Mouse (Mus musculus): ENCODE data around the gene Cdk14. TPM values are rescaled to one million over a fixed set of nuclear protein-coding genes. Genes with fewer than 3 reads are reported as not detected.

Cdk14 gene
- polyA plus RNA-seq, 1 experiment from 2014 or later: 19.2 TPM

GRCm38 (mm10) chr5:5365285-5366076 is 54.6 kb downstream of the Cdk14 start:
- no peak for ATAC-seq (ENCODE audit: insufficient number of reproducible peaks, low FRiP score, low TSS enrichment, low read depth)
- Histone ChIP-seq H3K27ac (no peak overlapping the region), H3K4me3 (no peak overlapping the region), H3K9me3 (no peaks in the 10 kb centered on the region), H3K36me3 (no peaks in the 10 kb centered on the region), H3K4me2 (no peak overlapping the region), H3K4me1 (no peaks in the 10 kb centered on the region), H3K9ac (no peak overlapping the region), H3K27me3 (no peaks in the 10 kb centered on the region)
- 71% methylated on average over 14 of the region's 14 CpGs for WGBS

DNA sequence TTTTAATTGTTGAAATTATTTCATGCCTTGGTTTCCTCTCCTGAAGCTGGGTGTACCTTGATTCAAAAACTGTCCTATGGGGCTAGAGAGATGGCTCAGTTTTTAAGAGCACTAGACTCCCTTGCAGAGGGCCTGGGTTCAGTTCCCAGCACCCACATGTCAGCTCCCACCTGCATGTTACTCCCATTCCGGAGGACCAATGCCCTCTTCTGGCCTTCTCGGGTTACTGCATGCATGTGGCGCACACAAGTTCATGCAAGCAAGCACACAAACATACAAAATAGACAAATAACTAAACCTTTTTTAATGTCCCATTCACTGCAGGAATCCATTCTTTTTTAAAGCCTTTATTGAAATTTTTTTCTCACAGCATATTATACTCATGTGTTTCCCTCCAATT is 58.4 kb downstream of the Cdk14 start:
- 96% methylated on average over 3 of the region's 3 CpGs for WGBS
- H3K4me1 ChIP-seq: peaks cover 6% of the 10 kb centered on the region
- H3K9me3 ChIP-seq: no peaks in the 10 kb centered on the region
- H3K27me3 ChIP-seq: no peaks in the 10 kb centered on the region
- no peak overlapping the region for H3K9ac ChIP-seq
- H3K4me3 ChIP-seq: no peak overlapping the region
- H3K4me2 ChIP-seq: no peak overlapping the region
- H3K36me3 ChIP-seq: no peaks in the 10 kb centered on the region
- H3K27ac ChIP-seq: no peak overlapping the region
- no peak for ATAC-seq (ENCODE audit: insufficient number of reproducible peaks, low FRiP score, low TSS enrichment, low read depth)

GRCm38 (mm10) chr5:5360338-5360737 is 59.8 kb downstream of the Cdk14 start:
- 79% methylated on average over 5 of the region's 5 CpGs for WGBS
- ATAC-seq (ENCODE audit: insufficient number of reproducible peaks, low FRiP score, low TSS enrichment, low read depth): no peak
- H3K36me3 ChIP-seq: no peaks in the 10 kb centered on the region
- H3K27ac ChIP-seq: no peak overlapping the region
- H3K9me3 ChIP-seq: no peaks in the 10 kb centered on the region
- no peaks in the 10 kb centered on the region for H3K27me3 ChIP-seq
- H3K9ac ChIP-seq: no peak overlapping the region
- H3K4me3 ChIP-seq: no peak overlapping the region
- H3K4me2 ChIP-seq: no peak overlapping the region
- peaks cover 6% of the 10 kb centered on the region for H3K4me1 ChIP-seq

DNA sequence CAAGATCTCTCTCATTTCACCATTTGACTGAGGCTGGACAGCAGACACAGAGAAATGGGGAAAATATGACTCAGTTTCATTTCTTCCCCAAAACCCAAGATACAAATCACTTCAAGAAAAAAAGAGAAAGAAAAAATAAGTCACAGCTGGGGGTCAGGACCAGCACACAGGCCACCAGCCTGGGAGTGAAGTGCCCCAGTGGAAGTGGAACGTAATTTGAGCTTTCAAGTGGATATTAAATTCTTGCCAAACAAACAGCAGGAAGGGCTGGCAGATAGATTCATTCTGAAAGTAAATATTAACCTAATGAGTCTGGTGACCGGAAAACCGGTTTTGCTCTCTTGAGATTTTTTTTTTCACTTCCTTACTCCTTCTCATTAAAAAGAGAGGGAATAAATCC is 60.2 kb downstream of the Cdk14 start:
- Histone ChIP-seq H3K9ac (no peak overlapping the region), H3K4me1 (peaks cover 6% of the 10 kb centered on the region), H3K9me3 (no peaks in the 10 kb centered on the region), H3K27me3 (no peaks in the 10 kb centered on the region), H3K36me3 (no peaks in the 10 kb centered on the region), H3K4me3 (no peak overlapping the region), H3K4me2 (no peak overlapping the region), H3K27ac (no peak overlapping the region)
- ATAC-seq (ENCODE audit: insufficient number of reproducible peaks, low FRiP score, low TSS enrichment, low read depth): no peak
- 56% methylated on average over 3 of the region's 3 CpGs for WGBS

- no peaks in the 10 kb centered on the region for H3K9me3 ChIP-seq
Observed at GRCm38 (mm10) chr5:5359370-5359769, 60.7 kb downstream of the Cdk14 start.

GRCm38 (mm10) chr5:5358019-5358717 is 61.9 kb downstream of the Cdk14 start:
- no peaks in the 10 kb centered on the region for H3K27me3 ChIP-seq
- no peaks in the 10 kb centered on the region for H3K9me3 ChIP-seq
- H3K4me1 ChIP-seq: peaks cover 6% of the 10 kb centered on the region
- H3K36me3 ChIP-seq: no peaks in the 10 kb centered on the region
- H3K4me2 ChIP-seq: no peak overlapping the region
- ATAC-seq (ENCODE audit: insufficient number of reproducible peaks, low FRiP score, low TSS enrichment, low read depth): 0 out of 2 replicates have a peak, but pooled peaks have one; percentile 35
- WGBS: 43% methylated on average over 18 of the region's 18 CpGs
- no peak overlapping the region; the same call in 1 of the 2 replicates for H3K9ac ChIP-seq
- H3K4me3 ChIP-seq: no peak overlapping the region
- H3K27ac ChIP-seq: 0 out of 2 replicates have a peak overlapping the region, but pooled peaks have one; percentile 22

More at GRCm38 (mm10) chr5:5359370-5359769, 60.7 kb downstream of the Cdk14 start:
- no peak for ATAC-seq (ENCODE audit: insufficient number of reproducible peaks, low FRiP score, low TSS enrichment, low read depth)
- no peak overlapping the region for H3K4me3 ChIP-seq
- no peaks in the 10 kb centered on the region for H3K36me3 ChIP-seq
- H3K27me3 ChIP-seq: no peaks in the 10 kb centered on the region
- no peak overlapping the region for H3K4me2 ChIP-seq
- H3K4me1 ChIP-seq: peaks cover 6% of the 10 kb centered on the region
- no peak overlapping the region for H3K9ac ChIP-seq
- WGBS: 95% methylated on average over 5 of the region's 5 CpGs
- H3K27ac ChIP-seq: no peak overlapping the region

- H3K4me3 ChIP-seq: no peak overlapping the region
- peaks cover 6% of the 10 kb centered on the region for H3K4me1 ChIP-seq
- no peaks in the 10 kb centered on the region for H3K27me3 ChIP-seq
- ATAC-seq (ENCODE audit: insufficient number of reproducible peaks, low FRiP score, low TSS enrichment, low read depth): no peak
- H3K4me2 ChIP-seq: no peak overlapping the region
- H3K9ac ChIP-seq: no peak overlapping the region
- no peaks in the 10 kb centered on the region for H3K36me3 ChIP-seq
- no peak overlapping the region for H3K27ac ChIP-seq
- no peaks in the 10 kb centered on the region for H3K9me3 ChIP-seq
- WGBS: 22% methylated on average over 5 of the region's 5 CpGs
Observed at GRCm38 (mm10) chr5:5354684-5355368, 65.3 kb downstream of the Cdk14 start.

DNA sequence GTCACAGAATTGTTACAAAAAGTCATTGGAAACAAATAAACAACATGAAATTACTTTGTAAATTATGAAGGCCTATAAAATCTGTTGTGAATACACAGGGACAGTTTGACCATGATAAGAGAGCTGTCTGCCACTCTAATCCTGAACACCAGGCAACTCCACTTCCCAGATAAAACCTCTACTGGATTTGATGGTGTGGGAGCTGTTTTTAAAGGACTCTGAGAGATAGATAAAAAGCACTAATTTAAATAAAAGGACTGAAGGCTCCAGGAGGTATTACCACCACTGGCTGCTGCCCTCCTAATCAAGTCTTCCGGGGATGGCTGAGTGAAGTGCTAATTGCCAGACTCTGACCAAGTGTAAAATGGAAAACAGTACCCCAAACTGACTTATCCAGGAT is 66.2 kb downstream of the Cdk14 start:
- no peak for ATAC-seq (ENCODE audit: insufficient number of reproducible peaks, low FRiP score, low TSS enrichment, low read depth)
- H3K9ac ChIP-seq: no peak overlapping the region
- H3K36me3 ChIP-seq: no peaks in the 10 kb centered on the region
- peaks cover 6% of the 10 kb centered on the region for H3K4me1 ChIP-seq
- no peaks in the 10 kb centered on the region for H3K9me3 ChIP-seq
- H3K27me3 ChIP-seq: no peaks in the 10 kb centered on the region
- no peak overlapping the region for H3K27ac ChIP-seq
- WGBS: 16% methylated on average over 1 of the region's 1 CpGs
- no peak overlapping the region for H3K4me3 ChIP-seq
- H3K4me2 ChIP-seq: no peak overlapping the region

- no peaks in the 10 kb centered on the region for H3K9me3 ChIP-seq
- no peak overlapping the region for H3K4me2 ChIP-seq
- no peak overlapping the region for H3K27ac ChIP-seq
- H3K4me1 ChIP-seq: peaks cover 23% of the 10 kb centered on the region
- H3K36me3 ChIP-seq: no peaks in the 10 kb centered on the region
- ATAC-seq (ENCODE audit: insufficient number of reproducible peaks, low FRiP score, low TSS enrichment, low read depth): no peak
- WGBS: 81% methylated on average over 5 of the region's 5 CpGs
- no peaks in the 10 kb centered on the region for H3K27me3 ChIP-seq
- H3K9ac ChIP-seq: no peak overlapping the region
- no peak overlapping the region for H3K4me3 ChIP-seq
Observed at GRCm38 (mm10) chr5:5344646-5345045, 75.5 kb downstream of the Cdk14 start.

GRCm38 (mm10) chr5:5343741-5344140 is 76.4 kb downstream of the Cdk14 start:
- H3K9ac ChIP-seq: no peak overlapping the region
- no peaks in the 10 kb centered on the region for H3K27me3 ChIP-seq
- no peak overlapping the region for H3K4me3 ChIP-seq
- no peaks in the 10 kb centered on the region for H3K9me3 ChIP-seq
- ATAC-seq (ENCODE audit: insufficient number of reproducible peaks, low FRiP score, low TSS enrichment, low read depth): 0 out of 2 replicates have a peak, but pooled peaks have one; percentile 19
- H3K36me3 ChIP-seq: no peaks in the 10 kb centered on the region
- peaks cover 23% of the 10 kb centered on the region for H3K4me1 ChIP-seq
- no peak overlapping the region for H3K4me2 ChIP-seq
- WGBS: 76% methylated on average over 2 of the region's 2 CpGs
- H3K27ac ChIP-seq: no peak overlapping the region

DNA sequence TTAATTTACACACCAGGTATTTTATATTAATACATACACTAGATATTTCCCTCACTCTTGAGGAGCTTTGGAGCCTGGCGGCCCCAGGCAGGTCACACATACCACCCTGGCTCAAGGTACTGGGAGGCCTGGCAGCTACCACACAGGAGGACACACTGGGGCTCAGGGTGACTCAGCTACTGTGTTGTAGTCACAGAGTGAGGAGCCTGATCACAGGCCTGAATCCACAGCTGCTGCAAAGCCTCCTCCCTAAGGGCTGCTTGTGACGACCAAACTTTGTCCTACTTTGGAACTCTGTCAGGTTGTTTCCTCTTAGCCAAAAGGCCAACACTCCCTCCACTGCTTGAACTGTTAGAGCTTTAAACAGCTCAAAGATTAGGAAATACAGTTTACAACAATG is 76.8 kb downstream of the Cdk14 start:
- Histone ChIP-seq H3K4me1 (peaks cover 23% of the 10 kb centered on the region), H3K4me3 (no peak overlapping the region), H3K4me2 (no peak overlapping the region), H3K9me3 (no peaks in the 10 kb centered on the region), H3K27ac (peak overlapping the region; percentile 78), H3K27me3 (no peaks in the 10 kb centered on the region), H3K36me3 (no peaks in the 10 kb centered on the region), H3K9ac (no peak overlapping the region)
- WGBS: 46% methylated on average over 2 of the region's 2 CpGs
- ATAC-seq (ENCODE audit: insufficient number of reproducible peaks, low FRiP score, low TSS enrichment, low read depth): 0 out of 2 replicates have a peak, but pooled peaks have one; percentile 63

Measured in limb, embryonic 15.5 days (tissue).